Mouse (Mus musculus) myocyte (in vitro differentiated cells): Measurements from ENCODE around the gene Hectd4. TPM values are rescaled to one million over a fixed set of nuclear protein-coding genes. Genes with fewer than 3 reads are reported as not detected.

Experiments
- H3K27me3 ChIP-seq: one replicate; pipeline ENCODE4 v1.6.1; 2011; ENCODE audit not compliant: control insufficient read depth, insufficient read depth, insufficient read length
- H3K36me3 ChIP-seq: one replicate; pipeline ENCODE4 v1.6.1; 2011; ENCODE audit not compliant: control insufficient read depth, insufficient read depth
- H3K4me2 ChIP-seq: one replicate; pipeline ENCODE4 v1.6.1; 2011; ENCODE audit warnings: low read depth, control low read depth
- H3K4me3 ChIP-seq: one replicate; pipeline ENCODE4 v1.5.1; 2011; ENCODE audit warnings: mild to moderate bottlenecking, control low read depth, moderate library complexity
- H3K79me2 ChIP-seq: one replicate; pipeline ENCODE4 v1.6.1; 2011; ENCODE audit not compliant: control insufficient read depth, insufficient read depth
- H3ac ChIP-seq: one replicate; pipeline ENCODE4 v1.6.1; 2011; ENCODE audit not compliant: control insufficient read depth, insufficient read length
- CEBPB ChIP-seq: IDR thresholded peaks from 2 replicates; pipeline ENCODE4 v1.6.1; 2011; ENCODE audit warnings: mild to moderate bottlenecking, moderate library complexity; ENCODE audit not compliant: poor library complexity, insufficient read depth, severe bottlenecking
- E2F4 ChIP-seq: IDR thresholded peaks from one replicate; pipeline ENCODE4 v1.6.1; 2011; ENCODE audit warnings: mild to moderate bottlenecking, control low read depth, moderate library complexity; ENCODE audit not compliant: insufficient read depth
- MAX ChIP-seq: IDR thresholded peaks from one replicate; pipeline ENCODE4 v1.6.1; 2011; ENCODE audit warnings: low read depth, mild to moderate bottlenecking, control low read depth
- MYOD1 ChIP-seq, 3 experiments: IDR thresholded peaks; one replicate each; pipeline ENCODE4 v1.6.1; 2011; ENCODE audit warnings: control low read depth in 2 of 3, low read depth in 2 of 3, mild to moderate bottlenecking in 2 of 3, moderate library complexity in 1 of 3; ENCODE audit not compliant: insufficient read length in 2 of 3, control insufficient read depth in 1 of 3
- MYOG ChIP-seq, 3 experiments: IDR thresholded peaks; one replicate each; pipeline ENCODE4 v1.6.1; 2011; ENCODE audit warnings: control low read depth in 2 of 3, low read depth in 2 of 3, mild to moderate bottlenecking in 2 of 3; ENCODE audit not compliant: insufficient read length in 2 of 3, control insufficient read depth in 1 of 3, insufficient read depth in 1 of 3
- POLR2A ChIP-seq: IDR thresholded peaks from one replicate; pipeline ENCODE4 v1.6.1; 2011; ENCODE audit warnings: low read depth, mild to moderate bottlenecking, control low read depth, moderate library complexity; ENCODE audit not compliant: insufficient read length
- POLR2AphosphoS2 ChIP-seq: IDR thresholded peaks from one replicate; pipeline ENCODE4 v1.6.1; 2011; ENCODE audit warnings: low read depth, control low read depth; ENCODE audit not compliant: insufficient read length
- REST ChIP-seq: IDR thresholded peaks from one replicate; pipeline ENCODE4 v1.6.1; 2011; ENCODE audit warnings: mild to moderate bottlenecking, control low read depth, moderate library complexity; ENCODE audit not compliant: insufficient read depth, insufficient read length
- SRF ChIP-seq: IDR thresholded peaks from one replicate; pipeline ENCODE4 v1.6.1; 2011; ENCODE audit warnings: low read depth; ENCODE audit not compliant: control insufficient read depth, insufficient read length
- TCF12 ChIP-seq: IDR thresholded peaks from one replicate; pipeline ENCODE4 v1.6.1; 2011; ENCODE audit warnings: mild to moderate bottlenecking, control low read depth; ENCODE audit not compliant: poor library complexity, insufficient read depth, severe bottlenecking
- TCF3 ChIP-seq: IDR thresholded peaks from one replicate; pipeline ENCODE4 v1.6.1; 2011; ENCODE audit warnings: low read depth, control low read depth; ENCODE audit not compliant: insufficient read length
- USF1 ChIP-seq: IDR thresholded peaks from one replicate; pipeline ENCODE4 v1.6.1; 2011; ENCODE audit warnings: low read depth, mild to moderate bottlenecking, control low read depth, moderate library complexity
- polyA plus RNA-seq: library from polyadenylated mRNA; unstranded; fragments of >200 nt; fragmentation: generic; extraction: Trizol; gene quantifications from one replicate; pipeline ENCODE4 v1.2.1, GENCODE M21; 2012; ENCODE audit warnings: missing spikeins

The Hectd4 gene
- polyA plus RNA-seq, 1 experiment: 6.6 TPM

DNA sequence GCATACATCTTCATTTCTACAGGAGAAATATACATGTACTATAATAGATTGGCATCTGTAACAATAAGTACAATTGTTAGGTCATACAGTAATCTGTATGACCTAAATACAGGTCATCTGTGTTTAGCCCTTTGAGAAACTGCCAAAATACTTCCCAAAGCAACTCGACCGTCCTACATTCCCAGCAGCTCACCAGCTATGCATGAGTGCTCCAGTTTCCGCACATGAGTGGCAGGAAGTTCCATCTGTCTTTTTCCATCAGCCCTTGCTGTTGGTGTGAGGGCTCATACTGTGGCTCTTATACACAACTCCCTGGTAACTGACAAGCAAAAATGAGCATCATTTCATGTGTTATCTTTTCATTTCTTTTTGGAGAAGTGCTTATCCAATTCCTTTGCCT lies 116.0 kb downstream of the Hectd4 start:
- no peak overlapping the region for H3ac ChIP-seq
- no peaks in the 10 kb centered on the region for H3K79me2 ChIP-seq
- no peak overlapping the region for H3K4me3 ChIP-seq
- TF ChIP-seq MYOG (IDR thresholded peaks at IDR 0.05; ENCODE audit: control insufficient read depth in 1 of 3, insufficient read depth in 1 of 3, insufficient read length in 2 of 3, low read depth in 2 of 3) (no peak), MYOD1 (IDR thresholded peaks at IDR 0.05; ENCODE audit: control insufficient read depth in 1 of 3, insufficient read length in 2 of 3, low read depth in 2 of 3) (peak in 2 of 3 experiments; percentile 60 to 74)
- no peaks in the 10 kb centered on the region for H3K27me3 ChIP-seq
- no peak overlapping the region for H3K4me2 ChIP-seq
- peaks cover 31% of the 10 kb centered on the region for H3K36me3 ChIP-seq

- no peak overlapping the region for H3K4me2 ChIP-seq
- peaks cover 31% of the 10 kb centered on the region for H3K36me3 ChIP-seq
- H3K4me3 ChIP-seq: no peak overlapping the region
- H3K79me2 ChIP-seq: no peaks in the 10 kb centered on the region
- no peak overlapping the region for H3ac ChIP-seq
- H3K27me3 ChIP-seq: no peaks in the 10 kb centered on the region
- TF ChIP-seq E2F4 (no peak), CEBPB (no peak), USF1 (no peak), REST (no peak), TCF3 (no peak), POLR2A (no peak), MYOG (IDR thresholded peaks at IDR 0.05; ENCODE audit: control insufficient read depth in 1 of 3, insufficient read depth in 1 of 3, insufficient read length in 2 of 3, low read depth in 2 of 3) (no peak), POLR2AphosphoS2 (no peak), MYOD1 (IDR thresholded peaks at IDR 0.05; ENCODE audit: control insufficient read depth in 1 of 3, insufficient read length in 2 of 3, low read depth in 2 of 3) (no peak), TCF12 (no peak), SRF (no peak), MAX (no peak)
Measured at GRCm38 (mm10) chr5:121336776-121337175, 116.8 kb downstream of the Hectd4 start.

- Histone ChIP-seq H3K4me3 (no peak overlapping the region), H3K27me3 (no peaks in the 10 kb centered on the region), H3K4me2 (no peak overlapping the region), H3K36me3 (peaks cover 15% of the 10 kb centered on the region), H3K79me2 (no peaks in the 10 kb centered on the region), H3ac (no peak overlapping the region)
- TF ChIP-seq USF1 (no peak), SRF (no peak), MYOD1 (IDR thresholded peaks at IDR 0.05; ENCODE audit: control insufficient read depth in 1 of 3, insufficient read length in 2 of 3, low read depth in 2 of 3) (no peak), CEBPB (no peak), MAX (no peak), TCF3 (no peak), POLR2A (no peak)
Measured at GRCm38 (mm10) chr5:121339507-121340230, 119.7 kb downstream of the Hectd4 start.

DNA sequence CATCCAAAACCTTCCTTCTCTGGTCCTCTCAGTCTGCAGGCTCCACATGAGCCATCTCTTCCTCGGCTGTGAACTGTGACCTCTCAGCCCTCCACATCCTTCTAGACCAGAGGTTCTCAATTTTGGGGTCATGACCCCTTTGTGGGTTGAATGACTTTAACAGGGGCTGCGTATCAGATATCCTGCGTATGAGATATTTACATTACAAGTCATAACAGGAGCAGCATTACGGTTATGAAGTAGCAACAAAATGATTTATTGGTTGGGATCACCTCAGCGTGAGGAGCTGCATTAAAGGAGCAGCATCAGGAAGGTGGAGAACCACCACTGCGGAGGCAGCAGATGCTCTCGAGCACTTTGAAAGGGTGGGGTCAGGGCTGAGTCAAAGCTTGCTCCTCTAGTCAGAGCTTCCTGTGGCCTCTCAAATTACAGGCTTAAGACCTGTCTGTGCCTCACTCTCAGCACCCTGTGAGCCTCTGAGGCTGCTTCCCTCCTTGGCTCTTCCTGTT lies 121.0 kb downstream of the Hectd4 start:
- Histone ChIP-seq H3K36me3 (peaks cover 14% of the 10 kb centered on the region), H3K4me3 (no peak overlapping the region), H3K27me3 (no peaks in the 10 kb centered on the region), H3ac (no peak overlapping the region), H3K79me2 (no peaks in the 10 kb centered on the region), H3K4me2 (peak overlapping the region; percentile 64)
- TF ChIP-seq POLR2A (no peak), CEBPB (no peak), POLR2AphosphoS2 (no peak), MYOG (IDR thresholded peaks at IDR 0.05; ENCODE audit: control insufficient read depth in 1 of 3, insufficient read depth in 1 of 3, insufficient read length in 2 of 3, low read depth in 2 of 3) (no peak), MYOD1 (IDR thresholded peaks at IDR 0.05; ENCODE audit: control insufficient read depth in 1 of 3, insufficient read length in 2 of 3, low read depth in 2 of 3) (no peak), E2F4 (no peak), SRF (no peak), USF1 (no peak), TCF3 (no peak)

DNA sequence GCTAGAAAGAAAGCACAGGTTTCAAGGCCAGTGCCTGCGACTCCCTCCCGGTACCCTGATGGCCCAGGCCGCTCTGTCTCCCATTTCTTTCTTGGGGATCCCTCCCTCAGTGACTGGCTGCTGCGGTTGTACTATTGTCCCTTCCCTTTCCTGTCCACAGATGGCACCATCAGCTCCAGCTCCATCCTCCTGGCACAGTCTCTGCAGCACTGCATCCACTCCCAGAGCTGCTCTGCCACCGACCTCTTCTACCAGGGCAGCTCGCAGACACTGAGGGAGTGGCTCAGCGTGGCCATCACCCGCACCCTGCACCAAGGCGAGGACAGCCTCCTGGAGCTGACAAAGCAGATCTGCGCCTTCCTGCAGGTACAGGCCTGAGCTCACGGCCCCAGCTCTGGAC lies 122.5 kb downstream of the Hectd4 start:
- TF ChIP-seq TCF3 (no peak), CEBPB (no peak), MYOG (IDR thresholded peaks at IDR 0.05; ENCODE audit: control insufficient read depth in 1 of 3, insufficient read depth in 1 of 3, insufficient read length in 2 of 3, low read depth in 2 of 3) (no peak), REST (no peak), E2F4 (no peak), MYOD1 (IDR thresholded peaks at IDR 0.05; ENCODE audit: control insufficient read depth in 1 of 3, insufficient read length in 2 of 3, low read depth in 2 of 3) (no peak), TCF12 (no peak), POLR2AphosphoS2 (no peak), MAX (no peak), SRF (no peak), POLR2A (no peak), USF1 (no peak)
- Histone ChIP-seq H3K36me3 (peaks cover 14% of the 10 kb centered on the region), H3K4me2 (no peak overlapping the region), H3ac (no peak overlapping the region), H3K27me3 (no peaks in the 10 kb centered on the region), H3K4me3 (no peak overlapping the region), H3K79me2 (no peaks in the 10 kb centered on the region)
